Mouse (Mus musculus) embryonic fibroblast, embryonic 13.5 days (primary cell): ENCODE measurements around the gene Tmprss4.

Experiments
- CTCF ChIP-seq: IDR thresholded peaks from 2 replicates; pipeline ENCODE4 v1.5.1; 2011; ENCODE audit warnings: mild to moderate bottlenecking, control low read depth, low read length, moderate library complexity, borderline replicate concordance; ENCODE audit not compliant: insufficient read depth
- POLR2A ChIP-seq: IDR thresholded peaks from 2 replicates; pipeline ENCODE4 v1.6.1; 2011; ENCODE audit warnings: low read depth, mild to moderate bottlenecking, control low read depth, low read length, moderate library complexity

- TF ChIP-seq CTCF (no peak), POLR2A (no peak)
These were observed 64.8 kb downstream of the Tmprss4 start for GRCm38 (mm10) chr9:45139082-45139481.
